Mouse (Mus musculus) embryonic stem cell, embryonic (primary cell): Measurements from ENCODE around the gene Gcnt2.
"Not testable (repeated sequence)": the region's sequence is repeated elsewhere in the genome, so short reads cannot be mapped to it uniquely, and the experiment has no call there.

Experiments used
- CTCF ChIA-PET, 4 experiments: fragments of 300-600 bp in 2 of 4; fragments of 350-600 bp in 2 of 4; sonication (Branson Sonifier 250); formaldehyde crosslinking; loops; one replicate each; lab custom pipeline; 2022; ENCODE audit warnings: inconsistent platforms in 2 of 4; lab: Charles Lee
- POLR2A ChIA-PET, 4 experiments: fragments of 300-600 bp in 2 of 4; fragments of 350-600 bp in 2 of 4; sonication (Branson Sonifier 250); formaldehyde crosslinking; loops; one replicate each; lab custom pipeline; 2022; ENCODE audit warnings: antibody characterized with exemption in 4 of 4, inconsistent platforms in 1 of 4; lab: Charles Lee

Gene Gcnt2

GRCm38 (mm10) chr13:40978652-40979051 is 119.1 kb downstream of the Gcnt2 start:
- POLR2A ChIA-PET: interaction anchor here in 2 of 4 experiments (1.1 to 3.1 kb wide), 4 partner anchors 22 to 129 kb away, joined by 3 to 8 read pairs (median 6); partner anchors contain the start of gene Pak1ip1 (in 1 of the 2)

GRCm38 (mm10) chr13:40979321-40979720 is 119.8 kb downstream of the Gcnt2 start:
- POLR2A ChIA-PET: interaction anchor here in 3 of 4 experiments (0.7 to 3.1 kb wide), 5 partner anchors 22 to 130 kb away, joined by 3 to 8 read pairs (median 4); partner anchors contain the start of gene Pak1ip1 (in 1 of the 3)

More at GRCm38 (mm10) chr13:40978652-40979051, 119.1 kb downstream of the Gcnt2 start:
- CTCF ChIA-PET: interaction anchor here in 3 of 4 experiments (0.5 to 2.3 kb wide), 10 partner anchors 10 to 181 kb away, joined by 3 to 7 read pairs (median 4); no protein-coding TSS in a partner anchor

GRCm38 (mm10) chr13:40982759-40983158 is 123.2 kb downstream of the Gcnt2 start:
- POLR2A ChIA-PET: interaction anchor here in 3 of 4 experiments (0.6 to 2.7 kb wide), 7 partner anchors 12 to 162 kb away, joined by 3 to 7 read pairs (median 4); no protein-coding TSS in a partner anchor
- CTCF ChIA-PET: interaction anchor here in 1 of 4 experiments (1.2 kb wide), 1 partner anchor 67 kb away, joined by 3 read pairs; no protein-coding TSS in a partner anchor

More at GRCm38 (mm10) chr13:40979321-40979720, 119.8 kb downstream of the Gcnt2 start:
- CTCF ChIA-PET: interaction anchor here in 1 of 4 experiments (1.1 kb wide), 1 partner anchor 69 kb away, joined by 5 read pairs; no protein-coding TSS in a partner anchor

GRCm38 (mm10) chr13:40986081-40986480 is 126.5 kb downstream of the Gcnt2 start:
- CTCF ChIA-PET: no interaction called here
- POLR2A ChIA-PET: interaction anchor here in 1 of 4 experiments (0.7 kb wide), 1 partner anchor 1064 kb away, joined by 6 read pairs; no protein-coding TSS in a partner anchor

- POLR2A ChIA-PET: not testable (repeated sequence)
- CTCF ChIA-PET: interaction anchor here in 2 of 4 experiments (0.7 to 2.4 kb wide), 3 partner anchors 15 to 144 kb away, joined by 4 to 6 read pairs (median 6); no protein-coding TSS in a partner anchor
Measured at GRCm38 (mm10) chr13:40987608-40988303, 128.2 kb downstream of the Gcnt2 start.

- CTCF ChIA-PET: interaction anchor here in 2 of 4 experiments (1.9 to 2.4 kb wide), 2 partner anchors 145 kb away, joined by 6 read pairs; no protein-coding TSS in a partner anchor
Measured at GRCm38 (mm10) chr13:40988418-40988817, 128.9 kb downstream of the Gcnt2 start.

GRCm38 (mm10) chr13:40994487-40995263 is 135.1 kb downstream of the Gcnt2 start:
- ChIA-PET POLR2A (interaction anchor here (0.6 to 1.7 kb wide), 23 partner anchors 9 to 1803 kb away, joined by 3 to 7 read pairs (median 3); no protein-coding TSS in a partner anchor), CTCF (interaction anchor here in 3 of 4 experiments (0.6 to 1.7 kb wide), 6 partner anchors 13 to 308 kb away, joined by 3 to 5 read pairs (median 4); partner anchors contain the start of gene Smim13 (in 1 of the 3))

More at GRCm38 (mm10) chr13:40988418-40988817, 128.9 kb downstream of the Gcnt2 start:
- POLR2A ChIA-PET: no interaction called here

GRCm38 (mm10) chr13:40998537-40998936 is 139.0 kb downstream of the Gcnt2 start:
- POLR2A ChIA-PET, CTCF ChIA-PET: not testable (repeated sequence)

GRCm38 (mm10) chr13:41000140-41000925 is 140.8 kb downstream of the Gcnt2 start:
- ChIA-PET POLR2A (interaction anchor here in 3 of 4 experiments (0.8 to 2.4 kb wide), 20 partner anchors 11 to 249 kb away, joined by 3 to 12 read pairs (median 3); partner anchors contain the start of genes Mak (in 1 of the 3) and Smim13 (in 1 of the 3)), CTCF (interaction anchor here in 1 of 4 experiments (0.6 kb wide), 2 partner anchors 216 to 378 kb away, joined by 3 to 12 read pairs; no protein-coding TSS in a partner anchor)

GRCm38 (mm10) chr13:41000926-41001639 is 141.5 kb downstream of the Gcnt2 start, which contains the start of gene Pak1ip1:
Gene Pak1ip1, plus strand, starts transcription at chr13:41001023.
- POLR2A ChIA-PET: interaction anchor here in 3 of 4 experiments (0.8 to 2.4 kb wide), 25 partner anchors 11 to 249 kb away, joined by 3 to 12 read pairs (median 3); partner anchors contain the start of genes Mak (in 1 of the 3), Smim13 (in 1 of the 3) and Tmem14c (in 1 of the 3)
- CTCF ChIA-PET: no interaction called here

GRCm38 (mm10) chr13:41002001-41002400 is 142.4 kb downstream of the Gcnt2 start:
- CTCF ChIA-PET: no interaction called here
- POLR2A ChIA-PET: interaction anchor here in 2 of 4 experiments (0.9 to 2.4 kb wide), 16 partner anchors 11 to 174 kb away, joined by 3 to 12 read pairs (median 4); partner anchors contain the start of genes Mak (in 1 of the 2) and Tmem14c (in 1 of the 2)

GRCm38 (mm10) chr13:41006244-41006643 is 146.7 kb downstream of the Gcnt2 start:
- CTCF ChIA-PET: interaction anchor here in 1 of 4 experiments (0.5 kb wide), 1 partner anchor 151 kb away, joined by 3 read pairs; no protein-coding TSS in a partner anchor
- POLR2A ChIA-PET: interaction anchor here in 2 of 4 experiments (0.5 to 1.0 kb wide), 3 partner anchors 13 to 260 kb away, joined by 3 read pairs; no protein-coding TSS in a partner anchor

- POLR2A ChIA-PET: interaction anchor here in 1 of 4 experiments (0.9 to 1.6 kb wide), 2 partner anchors 11 to 56 kb away, joined by 3 read pairs; no protein-coding TSS in a partner anchor
- CTCF ChIA-PET: interaction anchor here in 1 of 4 experiments (0.6 kb wide), 1 partner anchor 158 kb away, joined by 3 read pairs; no protein-coding TSS in a partner anchor
Measured at GRCm38 (mm10) chr13:41008271-41008670, 148.7 kb downstream of the Gcnt2 start.

GRCm38 (mm10) chr13:41008946-41009345 is 149.4 kb downstream of the Gcnt2 start:
- ChIA-PET POLR2A (no interaction called here), CTCF (interaction anchor here in 1 of 4 experiments (1.1 kb wide), 1 partner anchor 136 kb away, joined by 3 read pairs; no protein-coding TSS in a partner anchor)
